Mouse (Mus musculus) kidney, postnatal 25 days (tissue): ENCODE results near the gene Abca12.

ENCODE experiments used
- DNase-seq, 2 experiments: peaks; one replicate each; pipeline ENCODE4 v3.0.0; 2021; ENCODE audit warnings: mixed read lengths in 2 of 2

Abca12 gene

GRCm38 (mm10) chr1:71414810-71415209 is at the start of gene Abca12:
TSS of gene Abca12 (minus strand) at chr1:71414910.
- no peak for DNase-seq

DNA sequence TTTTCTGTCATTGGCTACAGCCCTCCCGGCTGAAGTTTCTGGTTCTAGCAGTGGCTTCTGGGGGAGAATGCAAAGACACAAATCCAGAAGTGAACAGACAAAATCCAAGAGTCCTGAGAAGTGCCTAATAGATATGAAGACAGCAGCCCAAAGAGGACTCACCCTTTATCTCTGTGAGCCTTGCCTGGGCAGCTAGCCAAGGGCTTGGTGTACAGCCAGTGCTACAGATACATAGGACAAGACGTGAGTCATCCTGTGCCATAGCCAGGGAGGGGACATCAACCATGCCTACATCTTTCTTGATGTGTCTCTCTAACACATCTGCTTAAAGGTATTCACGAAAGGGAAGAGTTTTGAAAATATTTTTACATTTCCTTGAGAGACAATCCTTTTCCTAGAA is 43.3 kb upstream of the Abca12 start:
- DNase-seq, result no peak

- DNase-seq, result no peak
Measured at GRCm38 (mm10) chr1:71447424-71447823, 32.7 kb upstream of the Abca12 start.

DNA sequence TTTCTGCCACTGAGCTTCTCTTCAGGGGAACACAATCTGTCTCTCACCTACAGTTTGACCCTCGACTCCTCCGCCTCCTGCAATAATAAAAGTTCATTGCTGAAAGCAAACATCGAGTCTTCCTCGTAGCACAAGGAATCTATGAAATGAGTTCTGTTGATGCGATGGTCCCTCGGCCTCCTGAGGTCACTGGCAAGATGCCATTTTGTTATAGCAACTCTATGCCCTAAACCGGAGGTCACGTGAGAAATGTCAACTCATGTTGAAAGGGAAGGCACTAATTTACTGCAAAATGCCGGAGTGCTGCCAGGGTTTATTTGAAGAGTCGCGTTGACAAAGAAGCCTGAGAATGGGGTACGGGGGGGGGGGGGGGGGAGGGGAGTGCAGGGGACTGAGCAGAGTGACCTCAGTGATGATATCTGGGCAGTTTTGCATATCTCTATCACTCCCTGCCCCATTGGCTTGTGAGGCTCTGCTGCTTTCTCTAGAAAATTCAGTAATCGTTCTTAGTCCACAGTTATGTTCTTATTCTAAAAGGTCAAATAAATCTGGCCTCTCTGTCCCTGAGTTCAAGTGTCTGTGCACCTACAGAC is 7.1 kb upstream of the Abca12 start:
- DNase-seq, result no peak

- no peak for DNase-seq
Measured at GRCm38 (mm10) chr1:71418467-71418866, 3.8 kb upstream of the Abca12 start.

DNA sequence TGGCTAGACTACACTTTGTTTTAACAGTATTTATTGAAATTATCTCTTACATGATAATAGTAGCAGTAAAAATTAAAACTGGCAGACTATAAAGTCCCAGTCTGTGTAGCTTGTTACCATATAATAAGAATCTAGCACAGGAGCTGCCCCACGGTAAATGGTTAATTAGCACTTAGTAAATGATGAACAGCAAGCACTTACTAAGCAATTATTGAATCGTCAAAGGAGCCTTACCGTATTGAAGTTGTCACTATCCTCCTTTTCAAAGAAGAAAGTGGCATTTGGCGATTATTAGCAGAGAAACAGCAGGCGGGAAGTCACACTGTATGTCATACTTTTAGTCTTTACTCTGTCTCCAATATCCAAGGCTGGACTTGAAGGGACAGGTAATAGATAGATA is 3.2 kb upstream of the Abca12 start:
- DNase-seq, result no peak

DNA sequence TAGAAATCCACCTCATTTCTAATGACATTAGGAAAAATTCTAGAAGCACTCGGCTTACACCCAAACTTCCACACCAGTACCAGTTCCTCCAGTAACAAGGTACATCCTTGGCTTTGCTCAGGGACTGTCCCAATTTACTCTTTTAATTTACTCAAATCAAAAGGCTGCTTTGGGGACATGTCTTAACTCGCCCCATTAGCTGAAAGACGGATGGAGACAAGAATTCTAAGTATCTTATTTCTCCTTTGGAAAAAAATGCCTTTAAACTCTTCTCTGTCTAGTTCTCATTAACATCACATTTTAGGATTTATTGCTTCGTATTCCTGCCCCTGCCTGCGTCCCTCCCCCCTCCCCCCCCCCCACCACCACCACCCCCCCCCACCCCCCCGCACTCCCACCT is 626 bp downstream of the Abca12 start:
- DNase-seq, result no peak

- no peak for DNase-seq
Measured at GRCm38 (mm10) chr1:71413114-71413513, 1.6 kb downstream of the Abca12 start.

GRCm38 (mm10) chr1:71407711-71408110 is 7.0 kb downstream of the Abca12 start:
- no peak for DNase-seq

GRCm38 (mm10) chr1:71397635-71398034 is 17.1 kb downstream of the Abca12 start:
- DNase-seq, result no peak

DNA sequence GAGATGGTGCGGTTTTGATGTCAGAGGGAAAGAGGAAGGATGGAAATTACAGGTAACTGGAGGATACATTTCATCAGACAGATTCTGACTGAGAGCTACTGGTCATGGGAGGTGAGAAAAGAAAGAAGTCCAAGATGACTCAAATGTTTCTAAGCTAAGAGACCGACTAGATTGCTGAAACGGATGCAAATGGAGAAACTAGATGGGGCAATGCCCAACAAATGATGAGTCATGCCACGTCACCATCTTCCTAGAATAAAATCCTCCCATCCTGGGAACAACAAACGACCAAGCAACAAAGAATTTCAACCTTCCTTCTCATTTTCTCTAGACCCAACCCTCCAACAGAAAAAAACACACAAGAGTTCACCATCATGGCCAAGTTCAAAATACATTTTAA is 18.6 kb downstream of the Abca12 start:
- DNase-seq, result no peak

DNA sequence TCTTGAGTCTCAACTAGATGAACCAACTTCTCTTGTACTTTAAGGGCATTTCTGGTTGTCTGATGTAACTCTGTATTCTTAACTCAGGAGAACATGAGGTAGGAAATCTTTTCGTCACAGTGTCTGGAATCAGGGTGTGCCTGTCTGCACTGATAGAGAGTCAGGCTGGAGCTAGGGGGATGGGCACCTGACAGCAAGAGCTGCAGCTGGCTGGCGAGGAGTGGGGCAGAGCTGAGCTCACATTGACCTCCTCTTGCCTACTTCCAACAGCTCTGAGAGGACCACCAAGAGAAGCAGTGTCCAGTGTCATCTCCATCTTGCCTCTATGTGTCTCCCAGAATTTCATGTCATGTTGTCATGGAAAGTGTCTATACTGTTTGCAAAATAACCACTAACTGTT is 20.5 kb downstream of the Abca12 start:
- DNase-seq, result no peak

GRCm38 (mm10) chr1:71393489-71393888 is 21.2 kb downstream of the Abca12 start:
- DNase-seq, result no peak

DNA sequence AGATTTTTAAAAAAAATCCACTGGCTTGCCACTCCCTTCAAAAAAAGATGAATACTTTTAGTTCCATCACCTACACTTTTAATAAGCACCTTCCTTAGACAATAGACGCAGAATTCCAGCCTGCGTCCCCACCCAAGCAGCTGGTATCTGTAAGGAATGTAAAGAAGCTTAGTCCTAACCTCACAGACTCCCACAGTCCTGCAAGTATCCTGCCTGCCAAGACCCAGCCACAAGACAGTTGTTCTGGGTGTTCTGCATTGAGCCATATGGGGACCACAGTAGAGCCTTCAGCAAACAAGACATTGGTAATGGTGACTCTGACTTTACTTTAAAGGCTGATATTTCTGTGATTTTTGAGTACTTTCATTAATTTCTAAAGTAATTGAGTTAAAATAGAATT is 22.2 kb downstream of the Abca12 start:
- no peak for DNase-seq

GRCm38 (mm10) chr1:71386593-71386992 is 28.1 kb downstream of the Abca12 start:
- no peak for DNase-seq

DNA sequence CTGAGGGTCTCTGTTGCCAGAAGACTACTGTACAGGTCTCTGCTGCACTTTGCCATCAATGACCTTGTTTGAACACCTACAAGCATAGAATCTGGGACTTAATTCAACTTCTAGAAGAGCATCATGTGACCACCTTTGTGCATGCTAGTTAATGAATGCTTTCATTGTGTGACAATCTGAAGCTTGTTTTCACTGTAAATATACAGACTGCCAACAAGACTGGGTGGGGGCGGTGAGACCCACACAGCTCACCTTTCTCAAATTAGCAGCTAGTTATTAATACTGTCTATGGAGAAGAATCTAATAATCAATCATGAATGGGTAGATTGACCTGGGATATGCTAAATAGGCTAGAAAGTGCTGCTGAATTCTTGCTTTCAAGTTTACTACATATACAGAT is 30.6 kb downstream of the Abca12 start:
- no peak for DNase-seq

DNA sequence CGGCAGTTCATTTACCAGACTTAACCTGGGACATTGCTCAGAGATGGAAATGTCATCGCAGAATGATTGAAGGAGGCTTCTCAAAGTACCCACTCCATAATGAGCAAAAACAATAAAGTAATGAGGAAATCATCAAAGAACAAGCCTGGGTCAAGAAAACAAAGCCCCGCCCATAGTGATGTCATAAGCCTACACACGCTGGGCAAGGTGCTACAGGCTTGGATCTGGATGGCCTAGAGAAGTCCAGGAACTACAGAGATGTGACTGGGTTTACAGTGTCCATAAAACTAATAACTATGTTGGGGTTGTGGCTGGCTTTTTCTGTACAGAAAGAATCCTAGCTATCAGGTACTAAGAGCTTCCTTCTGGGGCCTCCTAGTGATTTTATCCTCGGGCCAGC is 41.6 kb downstream of the Abca12 start:
- DNase-seq, result no peak

- no peak for DNase-seq
Measured at GRCm38 (mm10) chr1:71370266-71370665, 44.4 kb downstream of the Abca12 start.

DNA sequence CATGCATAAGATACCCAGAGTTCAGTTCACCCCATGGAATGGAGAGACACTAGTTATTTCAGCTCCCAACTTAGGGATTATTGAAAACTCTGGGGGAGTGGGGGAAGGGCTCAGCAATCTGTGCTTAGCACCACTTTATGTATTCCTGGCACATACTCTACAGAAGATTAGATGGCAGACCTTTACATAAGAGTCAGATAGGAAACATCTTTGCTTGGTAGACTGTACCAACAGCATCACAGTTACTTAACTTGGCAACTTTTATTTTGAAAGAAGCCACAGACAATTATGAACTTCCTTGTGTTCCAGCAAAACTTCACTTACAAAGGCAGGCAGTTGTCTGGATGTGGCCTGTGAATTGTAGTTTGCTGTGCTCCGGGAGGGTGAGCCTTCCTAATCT is 46.9 kb downstream of the Abca12 start:
- no peak for DNase-seq

DNA sequence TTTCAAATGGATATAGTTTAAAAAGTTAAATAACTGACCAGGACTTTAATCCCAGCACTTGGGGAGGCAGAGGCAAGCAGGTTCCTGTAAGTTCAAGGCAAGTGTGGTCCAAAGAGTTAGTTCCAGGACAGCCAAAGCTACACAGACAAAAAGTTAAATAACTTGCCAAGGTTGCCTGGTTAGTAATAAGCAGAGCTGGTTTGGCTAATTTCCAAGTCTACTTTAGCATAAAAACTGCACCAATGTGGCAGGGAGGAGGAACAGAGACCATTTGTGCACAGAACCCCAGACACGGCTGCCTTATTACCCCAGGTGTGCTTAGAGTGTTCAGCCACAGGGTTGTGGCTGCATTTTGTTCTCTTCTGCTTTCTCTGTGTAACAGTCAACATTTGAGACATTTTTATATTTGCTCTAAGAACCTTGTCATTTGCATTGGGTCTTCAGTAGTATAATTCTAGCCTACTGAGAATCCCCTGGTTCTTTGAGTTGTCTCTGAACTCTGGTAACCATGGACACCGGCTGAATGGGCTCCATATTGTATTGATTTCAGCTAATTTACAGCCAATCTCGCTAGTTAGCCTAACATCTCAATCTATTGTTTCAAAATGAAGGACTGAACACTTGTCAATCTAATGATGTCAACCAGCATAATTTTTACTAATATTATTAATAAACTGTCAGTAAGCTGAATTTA is 71.7 kb downstream of the Abca12 start:
- no peak for DNase-seq

DNA sequence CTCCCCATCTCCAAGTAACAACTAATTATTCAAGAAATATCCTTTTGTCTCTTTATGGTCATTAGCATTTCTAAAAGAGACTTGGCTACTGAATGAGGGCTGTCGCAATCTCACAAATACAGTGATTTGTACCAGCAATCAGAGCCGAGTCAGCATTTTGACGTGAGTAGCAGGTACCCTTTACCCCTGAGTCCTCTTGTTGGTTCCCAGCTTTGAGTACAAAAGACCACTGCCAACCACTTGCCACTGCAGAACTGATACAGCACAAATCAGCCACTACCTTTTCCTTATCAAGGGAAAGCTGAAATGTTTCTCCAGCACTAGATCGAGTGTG is 72.5 kb downstream of the Abca12 start:
- no peak for DNase-seq

GRCm38 (mm10) chr1:71341370-71342260 is 73.1 kb downstream of the Abca12 start:
- DNase-seq, result no peak

DNA sequence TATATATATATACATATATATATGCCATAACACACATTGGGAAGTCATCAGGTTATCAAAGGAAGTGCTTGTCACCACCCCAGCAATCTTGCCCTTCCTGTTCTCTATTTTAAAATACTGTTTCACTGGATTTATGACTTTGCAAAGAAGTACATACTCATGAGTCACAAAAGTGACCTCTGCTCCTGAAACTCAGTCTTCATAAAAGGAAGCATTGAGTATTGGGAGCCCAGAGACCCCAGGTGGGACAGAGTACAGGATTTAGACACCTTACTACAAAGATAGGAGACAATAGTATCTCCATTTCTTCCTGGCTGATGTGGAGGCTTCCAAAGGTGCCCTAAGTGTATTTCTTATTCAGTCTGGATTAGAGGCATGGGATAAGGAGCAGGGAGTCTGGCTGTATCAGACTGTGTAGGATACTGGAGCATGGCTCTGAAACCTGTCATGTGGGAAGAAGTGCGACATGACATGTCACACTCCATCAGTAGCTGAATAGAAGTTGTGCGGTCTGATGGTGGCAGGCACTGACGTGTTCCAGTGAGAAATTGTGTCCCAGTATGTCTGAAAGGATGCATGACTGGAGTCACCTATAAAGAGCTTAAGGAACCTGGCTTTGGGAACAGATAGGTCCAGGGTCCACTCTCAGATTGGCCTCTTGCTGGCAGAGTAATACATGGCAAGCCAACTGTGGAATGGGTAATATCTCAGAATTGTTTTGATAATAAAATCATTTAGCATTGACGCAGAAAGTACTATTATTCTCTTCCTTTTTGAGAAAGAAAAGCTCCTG is 76.0 kb downstream of the Abca12 start:
- DNase-seq, result no peak
